Mouse (Mus musculus) left cerebral cortex, adult 11 months (tissue): ENCODE data around the gene Gpr61.

Experiments
- DNase-seq: peaks from one replicate; pipeline ENCODE4 v3.0.0; 2022; ENCODE audit warnings: low spot score

The Gpr61 gene

DNA sequence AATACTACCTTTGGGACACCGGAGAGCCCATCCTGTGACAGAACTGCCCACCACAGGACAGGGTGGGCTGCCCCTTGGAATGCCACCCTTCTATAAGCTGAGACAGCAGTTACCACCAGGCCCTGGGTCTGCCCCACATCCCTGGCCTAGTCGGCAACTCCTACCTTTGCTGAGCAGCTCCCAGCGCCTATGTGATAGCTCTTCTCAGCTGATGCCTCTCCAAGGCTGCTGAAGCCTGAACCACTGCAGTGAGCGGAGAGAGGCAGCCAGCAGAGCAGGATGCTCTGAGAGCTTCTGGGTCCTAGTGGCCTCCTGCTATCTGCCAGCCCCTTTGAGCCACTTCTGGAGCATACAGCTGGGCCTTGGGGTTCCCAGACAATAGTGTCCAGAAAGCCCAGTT, at the start of gene Gpr61:
Gene Gpr61, minus strand, starts transcription at position 227 of the 400 bp plus-strand sequence.
- DNase-seq = peak; percentile 69

DNA sequence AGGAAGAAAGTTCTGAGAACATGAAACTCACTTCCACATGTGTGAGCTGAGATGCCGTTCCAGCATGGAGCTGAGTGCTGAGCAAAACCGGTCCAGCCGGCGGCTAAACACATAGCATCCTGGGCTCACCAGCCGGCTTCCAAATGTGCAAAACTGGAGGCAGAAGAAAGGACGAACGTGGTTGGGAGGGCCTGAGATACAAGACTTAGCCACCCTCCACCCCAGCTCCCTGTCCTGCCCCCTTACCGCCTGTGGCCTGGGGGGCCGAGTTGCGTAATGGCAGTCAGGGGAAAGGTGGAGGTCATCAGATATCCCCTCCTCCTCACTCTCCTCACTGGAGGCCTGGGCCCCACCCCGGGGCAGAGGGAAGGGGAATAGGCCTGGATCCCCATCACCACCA, 49.8 kb upstream of the Gpr61 start:
- no peak for DNase-seq

DNA sequence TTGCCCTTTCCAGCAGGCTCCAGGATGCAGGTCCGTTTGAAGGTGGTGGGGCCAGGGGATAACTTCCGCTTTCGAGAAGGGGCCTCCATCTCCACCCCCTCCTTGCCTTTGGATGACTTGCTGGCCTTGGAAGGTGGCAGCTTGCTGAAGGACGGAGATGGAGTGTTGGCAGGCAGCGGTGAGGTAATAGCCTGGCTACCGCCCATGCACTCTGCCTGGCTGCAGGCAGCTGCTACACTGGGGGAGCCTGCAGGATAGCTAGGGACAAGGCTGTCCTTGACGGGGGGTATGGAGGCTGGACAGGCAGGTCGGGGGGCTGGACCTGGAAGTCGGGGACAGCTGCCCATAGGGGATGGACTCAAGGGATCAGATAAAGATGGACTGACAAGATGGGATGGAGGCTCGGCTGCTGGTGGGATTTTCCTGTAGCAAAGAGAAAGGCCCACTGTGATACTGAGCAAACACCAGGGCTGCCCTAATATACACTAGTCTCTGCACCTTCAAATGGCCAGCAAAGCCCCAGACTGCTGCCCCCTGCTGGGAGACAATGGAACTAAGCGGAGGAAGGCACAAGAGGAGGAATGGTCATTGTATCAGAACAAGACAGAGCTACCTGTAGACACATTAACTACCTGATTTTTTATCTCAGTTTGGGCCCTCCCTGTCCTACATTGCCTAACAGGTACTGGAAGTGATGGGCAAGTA, 49.1 kb upstream of the Gpr61 start:
- no peak for DNase-seq

DNA sequence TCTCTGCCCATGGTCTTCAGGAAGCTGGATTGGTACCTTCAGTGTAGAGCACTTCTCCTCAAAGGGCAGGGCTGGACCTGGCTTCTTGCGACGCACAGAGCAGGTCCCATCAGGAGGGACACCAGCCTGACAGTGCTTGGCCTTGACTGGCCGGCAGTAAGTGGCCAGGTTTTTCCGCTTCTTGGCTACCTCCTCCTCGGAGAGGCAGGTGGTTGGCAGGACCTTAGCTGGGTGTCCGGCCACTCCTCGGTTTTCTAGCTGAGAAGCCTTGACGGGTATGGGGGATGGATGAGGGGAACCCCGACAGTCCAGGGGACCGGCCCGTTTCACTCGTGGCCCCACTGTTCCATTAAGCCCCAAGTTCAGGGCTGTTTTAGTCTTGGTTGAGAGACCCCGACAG, 48.5 kb upstream of the Gpr61 start:
- no peak for DNase-seq

DNA sequence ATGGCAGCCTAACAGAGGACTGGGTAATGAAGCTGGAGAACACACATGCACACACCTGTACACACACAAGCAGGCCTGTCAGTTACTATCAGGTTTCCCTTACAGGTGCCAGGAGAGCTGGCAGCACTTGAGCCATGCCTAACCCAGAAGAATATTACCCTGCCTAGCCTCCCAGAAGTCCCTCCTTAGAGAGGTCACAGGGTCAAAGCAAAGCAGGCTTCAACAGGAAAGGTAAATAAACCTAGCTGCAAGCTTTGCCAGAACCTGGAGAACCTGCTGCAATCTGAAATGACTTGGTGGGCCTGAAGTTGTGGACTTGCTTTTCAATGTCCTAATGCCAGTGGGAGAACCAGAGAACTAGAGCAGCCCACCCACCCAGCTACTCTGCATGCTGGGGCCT, 47.8 kb upstream of the Gpr61 start:
- no peak for DNase-seq

DNA sequence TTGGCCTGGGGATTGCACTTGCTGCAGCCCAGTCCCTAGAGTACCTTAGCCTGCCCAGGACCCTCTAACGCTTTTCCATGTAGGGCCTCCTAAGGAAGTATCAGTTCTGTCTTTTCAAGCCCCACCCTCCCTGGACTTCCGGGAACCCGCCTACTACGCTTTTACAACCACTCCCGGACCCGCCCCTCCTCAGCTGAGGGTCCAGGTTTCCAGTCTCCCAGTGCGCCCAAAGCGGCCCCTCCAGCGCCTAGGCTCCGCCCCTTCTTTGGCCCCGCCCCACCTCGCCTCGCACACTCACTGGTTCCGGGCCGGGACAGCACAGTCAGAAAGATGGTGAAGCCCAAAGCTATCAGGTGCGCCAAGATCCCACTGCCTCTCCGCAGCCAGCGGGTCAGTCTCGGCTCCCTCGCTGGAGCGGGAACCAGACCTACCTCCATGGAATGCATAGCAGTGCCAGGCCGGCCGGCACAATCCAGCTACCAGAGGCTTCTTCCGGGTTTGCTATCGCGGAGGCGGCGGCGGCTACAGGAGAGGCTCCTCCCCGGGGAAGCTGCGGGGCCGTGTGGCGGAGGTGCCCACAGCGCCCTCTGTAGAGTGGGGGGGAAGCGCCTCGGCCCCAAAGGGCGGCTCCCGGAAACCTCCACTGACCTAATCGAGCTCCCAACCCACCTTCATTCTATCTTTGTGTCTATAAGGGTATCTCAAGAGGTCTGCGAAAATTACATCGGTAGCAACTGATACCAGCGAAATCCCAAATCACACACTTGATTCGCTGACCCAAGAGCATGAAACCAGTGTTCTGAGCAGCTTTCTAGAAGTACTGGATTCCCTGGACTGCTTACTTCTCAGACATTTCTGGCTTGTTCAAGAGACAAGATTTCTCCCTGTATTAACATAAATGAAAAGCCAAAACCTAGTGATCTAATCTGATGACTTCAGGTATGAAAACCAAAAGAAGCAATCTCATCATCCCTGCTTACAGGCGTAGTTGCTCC, 45.9 kb upstream of the Gpr61 start, which contains the start of gene Cyb561d1:
Gene Cyb561d1, minus strand, starts transcription at position 884 of the 995 bp plus-strand sequence.
- peak; percentile 85 for DNase-seq

DNA sequence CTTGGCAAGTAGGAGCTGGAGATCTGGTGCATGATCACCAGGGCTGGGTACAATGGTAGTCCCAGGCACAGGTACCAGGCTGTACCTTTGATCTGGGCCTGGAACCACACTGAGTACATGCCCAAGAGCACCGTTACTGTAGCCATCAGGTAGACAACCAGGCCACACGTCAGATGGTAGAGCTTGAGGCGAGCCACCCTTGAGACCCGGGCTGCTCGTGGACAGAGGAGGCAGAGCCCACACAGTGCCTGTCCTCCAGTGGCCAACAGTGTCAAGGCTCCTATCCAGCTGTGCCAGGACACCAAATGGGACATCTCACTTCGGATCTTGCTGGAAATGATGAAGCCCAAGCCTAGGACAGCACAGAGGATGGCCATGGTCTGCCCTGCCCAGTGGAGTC, 44.5 kb upstream of the Gpr61 start:
- DNase-seq = no peak

DNA sequence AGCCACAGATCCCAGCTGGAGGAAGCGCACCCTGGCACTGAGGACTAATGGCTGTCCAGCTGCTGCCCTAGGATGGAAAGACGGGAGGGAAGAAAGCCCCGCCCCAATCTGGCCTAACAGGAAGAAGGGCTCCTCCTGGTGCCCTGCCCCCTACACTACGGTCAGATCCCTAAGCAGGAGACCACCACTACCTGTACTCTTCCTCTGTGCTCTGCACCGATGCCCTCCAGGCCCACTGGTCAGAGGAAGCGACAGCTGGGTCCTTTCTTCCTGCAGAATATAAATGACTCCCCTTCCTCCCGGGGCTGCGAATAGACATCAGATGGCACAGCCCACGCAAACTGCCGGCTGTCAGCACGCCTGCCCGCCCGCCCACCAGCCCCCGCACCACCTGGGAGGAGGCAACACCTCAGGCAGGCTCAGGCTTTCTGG, 42.4 kb upstream of the Gpr61 start:
- DNase-seq = peak; percentile 68

DNA sequence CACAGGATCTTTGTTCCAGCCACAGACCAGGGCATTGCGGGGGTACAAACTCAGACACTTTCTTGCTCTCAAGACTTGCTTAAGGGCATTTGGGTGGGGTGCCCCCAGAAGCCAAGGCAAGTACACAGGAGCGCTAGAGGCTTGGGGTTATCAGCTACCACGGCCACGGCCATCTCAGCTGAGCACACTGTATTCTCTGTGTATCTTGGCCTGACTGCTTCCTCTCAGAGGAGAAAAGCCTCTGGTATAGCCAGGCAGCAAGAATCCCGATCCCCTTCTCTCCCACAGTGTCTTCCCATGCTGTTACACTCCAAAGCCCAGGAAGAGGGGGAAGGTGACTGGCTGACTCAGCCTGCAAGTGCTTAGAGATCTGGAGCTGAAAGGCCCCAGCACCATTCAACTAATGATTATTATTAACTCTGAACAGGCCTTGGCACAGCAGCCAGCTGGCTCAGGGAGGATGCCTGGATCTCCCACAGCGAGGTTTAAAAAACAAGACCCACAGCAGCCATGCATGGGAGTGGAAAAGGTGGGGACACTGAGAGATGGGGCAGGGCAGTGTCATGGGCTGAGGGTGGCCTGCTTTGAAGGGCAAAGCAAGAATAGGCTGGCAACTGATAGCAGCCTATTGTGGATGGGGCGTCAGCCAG, 41.4 kb upstream of the Gpr61 start:
- DNase-seq = peak; percentile 65

DNA sequence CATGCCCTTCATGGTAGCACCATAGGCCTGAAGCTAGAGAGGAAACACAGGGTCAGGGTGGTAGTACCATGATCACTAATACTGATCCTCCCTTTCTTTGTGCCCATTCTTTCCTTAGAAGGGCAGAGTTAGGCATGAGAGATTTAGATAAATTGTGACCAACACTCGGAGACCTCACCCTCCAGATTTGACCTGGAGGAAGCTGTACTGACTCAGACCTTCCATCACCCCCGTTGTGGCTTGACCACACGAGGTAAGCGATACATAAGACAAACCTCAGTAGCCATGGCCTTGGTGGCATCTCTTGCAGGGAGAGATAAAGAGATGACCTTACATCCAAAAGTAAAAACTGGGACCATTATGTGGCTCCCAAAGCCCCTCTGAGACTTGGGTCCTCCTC, 40.6 kb upstream of the Gpr61 start:
- no peak for DNase-seq

DNA sequence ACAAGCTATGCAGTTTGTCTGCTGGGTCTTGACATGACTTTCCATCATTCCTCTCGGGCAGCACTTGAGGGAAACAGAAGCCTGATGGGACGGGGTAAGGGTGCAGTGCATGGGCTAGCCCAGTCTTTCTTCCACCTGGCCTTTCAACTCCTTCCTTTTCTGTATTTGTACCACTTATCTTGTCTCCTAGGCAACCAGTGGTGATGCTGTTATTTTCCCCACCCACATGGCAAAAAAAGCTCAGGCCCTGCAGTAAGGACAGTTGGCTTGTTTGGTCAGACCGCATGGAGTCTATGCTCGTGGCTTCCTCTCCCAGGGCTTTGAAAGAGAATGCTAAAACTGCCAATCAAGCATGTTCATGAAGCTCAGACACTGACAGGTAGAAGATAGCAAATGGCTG, 39.0 kb upstream of the Gpr61 start:
- DNase-seq = no peak

DNA sequence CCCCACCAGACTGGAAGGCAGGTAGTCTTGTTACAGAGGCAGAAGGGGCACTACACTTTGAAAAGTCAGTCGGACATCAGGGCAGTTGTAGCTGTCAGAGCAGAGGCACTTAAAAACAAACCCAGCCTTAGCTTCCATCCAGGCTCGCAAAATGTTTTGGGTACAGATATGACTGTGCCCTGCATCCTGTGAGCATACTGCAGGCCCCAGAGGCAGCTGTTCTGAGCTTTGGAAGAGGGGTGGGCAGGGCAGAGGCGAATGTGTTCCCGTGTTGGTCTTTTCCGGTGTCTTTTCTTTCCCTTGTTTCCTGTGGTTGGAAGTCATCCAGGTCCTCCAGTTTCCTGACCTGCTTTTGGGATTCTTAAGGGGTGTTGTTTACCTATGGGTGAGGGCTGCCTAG, 35.2 kb upstream of the Gpr61 start:
- no peak for DNase-seq

DNA sequence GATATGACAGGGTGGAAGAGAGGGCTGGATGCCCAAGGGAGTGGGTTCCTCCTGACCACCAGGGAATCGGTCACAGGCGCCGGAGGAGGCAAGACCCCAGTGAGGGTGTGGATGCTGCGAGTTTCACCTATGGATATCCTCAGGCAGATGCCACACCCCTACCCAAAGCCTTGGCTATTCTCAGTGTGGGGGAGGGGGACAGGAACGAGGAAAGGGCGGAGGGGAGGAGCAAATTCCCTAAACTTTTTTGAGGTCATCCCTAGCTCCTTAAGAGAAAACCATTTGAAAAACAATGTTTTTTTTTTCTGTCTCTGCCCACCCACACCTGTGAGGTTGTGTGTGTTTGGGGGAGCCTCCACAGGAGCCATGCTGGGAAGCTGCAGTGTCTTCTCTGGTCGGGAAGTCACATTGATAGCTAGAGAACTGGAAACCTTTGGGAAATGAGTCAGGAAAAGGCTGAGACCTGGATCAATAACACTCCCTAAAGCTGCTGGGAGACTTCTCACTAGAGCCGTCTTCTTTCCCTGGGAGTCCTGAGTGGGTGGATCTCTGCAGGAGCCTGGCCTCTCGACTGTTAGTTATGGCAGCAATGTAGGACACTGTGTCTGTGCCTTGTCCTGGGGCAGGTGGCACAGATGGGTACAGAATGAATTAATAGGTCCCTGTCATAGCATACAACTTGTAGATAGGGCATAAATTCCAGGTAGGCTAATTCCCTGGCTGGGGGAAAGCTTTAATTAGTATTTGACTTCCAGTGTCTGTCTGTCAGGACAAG, 34.2 kb upstream of the Gpr61 start:
- DNase-seq = no peak

DNA sequence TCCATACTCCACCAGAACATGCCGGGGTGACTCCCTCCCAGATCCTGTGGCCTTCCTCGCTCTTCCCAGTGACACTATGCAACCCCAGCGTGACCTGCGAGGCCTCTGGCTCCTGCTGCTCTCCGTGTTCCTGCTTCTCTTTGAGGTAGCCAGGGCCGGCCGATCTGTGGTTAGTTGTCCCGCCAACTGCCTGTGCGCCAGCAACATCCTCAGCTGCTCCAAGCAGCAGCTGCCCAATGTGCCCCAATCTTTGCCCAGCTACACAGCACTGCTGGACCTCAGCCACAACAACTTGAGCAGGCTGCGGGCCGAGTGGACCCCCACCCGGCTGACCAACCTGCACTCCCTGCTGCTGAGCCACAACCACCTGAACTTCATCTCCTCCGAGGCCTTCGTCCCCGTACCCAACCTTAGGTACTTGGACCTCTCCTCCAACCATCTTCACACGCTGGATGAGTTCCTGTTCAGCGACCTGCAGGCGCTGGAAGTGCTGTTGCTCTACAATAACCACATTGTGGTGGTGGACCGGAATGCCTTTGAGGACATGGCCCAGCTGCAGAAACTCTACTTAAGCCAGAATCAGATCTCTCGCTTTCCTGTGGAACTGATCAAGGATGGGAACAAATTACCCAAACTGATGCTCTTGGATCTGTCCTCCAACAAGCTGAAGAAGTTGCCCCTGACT, 32.6 kb upstream of the Gpr61 start:
- DNase-seq = no peak

DNA sequence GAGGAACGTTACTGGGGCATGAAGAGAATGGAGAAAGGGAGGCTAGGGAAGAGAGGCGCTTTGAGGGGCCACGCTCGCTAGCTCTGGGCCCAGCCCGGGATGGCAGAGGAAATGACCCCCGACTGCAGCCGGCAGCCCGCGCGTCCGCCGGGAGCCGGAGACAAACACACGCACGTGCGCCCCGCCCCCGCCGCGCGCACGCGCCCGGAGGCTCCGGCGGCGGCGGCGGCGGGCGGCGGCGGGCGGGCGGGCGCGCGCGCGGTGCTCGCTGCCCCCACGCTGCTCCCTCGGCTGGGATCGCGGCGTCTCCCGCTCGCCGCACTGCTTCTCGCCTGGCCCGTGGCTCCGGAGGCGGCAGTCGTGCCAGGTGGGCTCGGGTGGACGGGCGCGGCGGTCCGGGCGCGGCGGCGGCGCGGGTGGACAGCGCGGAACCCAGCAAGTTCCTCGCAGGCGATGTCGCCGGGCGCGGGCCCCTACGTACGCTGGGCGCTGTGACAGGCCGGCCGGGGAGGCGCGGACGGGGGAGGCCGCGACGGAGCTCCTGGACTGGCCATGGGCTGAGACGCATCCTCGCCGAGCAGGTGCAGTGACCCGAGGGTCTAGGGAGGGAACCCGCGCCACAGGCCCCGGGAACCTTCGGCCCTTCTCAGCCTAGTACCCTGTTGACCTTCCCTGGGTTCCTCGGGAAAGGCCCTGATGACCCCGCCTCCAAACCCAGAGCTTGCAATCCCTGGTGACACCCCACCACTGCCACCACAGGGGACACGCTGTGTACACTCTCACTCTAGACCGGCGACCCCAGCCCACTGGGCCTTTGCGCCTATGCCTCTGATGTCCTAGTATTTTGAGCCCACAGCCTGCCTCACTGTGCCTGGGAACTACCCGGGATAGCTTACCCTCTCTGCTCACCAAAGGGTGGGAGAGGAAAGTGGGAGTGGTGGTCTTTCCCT, 31.7 kb upstream of the Gpr61 start, which contains the start of gene Amigo1:
Gene Amigo1, plus strand, starts transcription at position 238 of the 950 bp plus-strand sequence.
- no peak for DNase-seq

DNA sequence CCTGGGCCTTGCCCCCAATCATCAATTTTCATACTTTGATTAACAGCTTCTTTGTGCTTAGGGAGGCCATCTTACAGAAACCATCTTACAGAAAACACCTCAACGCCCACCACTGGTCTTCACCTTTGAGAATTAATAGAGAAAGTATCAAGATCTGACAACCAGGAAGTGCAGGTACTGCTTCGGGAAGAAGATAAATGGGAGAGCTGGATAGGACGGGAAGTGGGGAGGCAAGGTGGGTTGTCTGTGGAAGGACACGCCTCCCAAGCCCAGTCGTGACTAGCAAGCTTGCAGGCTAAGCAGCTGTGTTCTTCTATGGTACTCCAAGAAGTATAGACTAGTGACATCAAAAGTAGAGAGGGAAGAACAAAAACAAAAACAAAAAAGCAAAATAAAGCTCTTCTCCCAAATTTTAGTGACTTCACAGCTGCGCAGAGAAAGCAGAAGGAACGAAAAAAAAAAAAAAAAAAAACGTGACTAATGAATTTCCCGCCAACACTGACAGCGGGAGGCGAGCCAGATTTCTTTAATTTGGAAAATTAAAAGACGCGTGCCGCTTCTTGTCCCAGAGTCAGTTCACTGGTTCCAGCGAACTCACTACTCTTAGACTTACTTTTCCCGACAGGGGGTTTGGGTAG, 30.9 kb upstream of the Gpr61 start:
- no peak for DNase-seq

DNA sequence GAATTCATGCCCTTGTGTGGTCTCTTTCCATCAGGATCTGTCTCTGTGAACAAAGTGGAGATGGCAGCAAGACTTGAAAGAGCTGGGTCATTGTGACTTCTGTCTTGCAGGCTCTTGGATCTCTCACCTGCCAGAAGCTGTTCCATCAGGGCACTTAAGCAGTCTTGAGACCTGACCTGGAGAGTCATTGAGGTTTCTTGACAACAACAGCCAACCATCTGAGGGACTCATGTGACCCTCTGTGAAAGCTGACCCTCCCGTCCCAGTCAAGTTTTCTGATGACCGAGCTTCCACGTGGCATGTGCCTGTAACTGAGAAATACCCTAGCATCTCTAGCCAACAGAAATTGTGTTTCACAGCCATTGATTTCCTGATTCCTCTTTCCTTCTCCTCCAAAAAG, 30.1 kb upstream of the Gpr61 start:
- DNase-seq = no peak

DNA sequence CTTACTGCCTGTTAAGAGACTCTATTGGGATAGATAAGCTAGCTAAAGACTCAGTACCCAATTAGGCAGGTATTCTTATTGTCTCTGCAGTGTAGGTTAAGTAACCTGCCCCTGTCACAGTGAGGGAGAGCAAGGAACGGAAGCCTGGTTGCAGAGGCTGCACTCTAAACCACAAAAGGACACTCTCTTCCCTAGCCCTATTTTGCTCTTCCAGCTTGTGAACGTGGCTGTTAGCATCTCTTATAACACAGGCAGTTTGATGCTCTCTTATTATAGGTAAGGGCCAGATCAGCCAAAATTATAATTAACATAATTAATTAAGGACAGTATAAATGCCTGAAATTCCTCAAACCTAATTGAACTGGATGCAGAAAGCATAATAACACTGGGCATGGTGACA, 25.8 kb upstream of the Gpr61 start:
- no peak for DNase-seq
